Mouse (Mus musculus): ENCODE data around the gene Dctn3. TPM values are rescaled to one million over a fixed set of nuclear protein-coding genes. Genes with fewer than 3 reads are reported as not detected.
"Not testable (repeated sequence)": the region's sequence is repeated elsewhere in the genome, so short reads cannot be mapped to it uniquely, and the experiment has no call there.

Dctn3 gene
- total RNA-seq (2021), result 100 to 1,000 TPM; 142 to 158 TPM
- long read RNA-seq, transcript Dctn3-203 (6 exons, 885 nt), result minor isoform, 5 of 329 reads
- long read RNA-seq, transcript Dctn3-201 (7 exons, 973 nt), result major isoform, 305 of 329 reads
- long read RNA-seq, partial matches to known transcripts, result 12 of 329 reads
- long read RNA-seq, other reads (novel, unspliced or antisense), result 7 of 329 reads

DNA sequence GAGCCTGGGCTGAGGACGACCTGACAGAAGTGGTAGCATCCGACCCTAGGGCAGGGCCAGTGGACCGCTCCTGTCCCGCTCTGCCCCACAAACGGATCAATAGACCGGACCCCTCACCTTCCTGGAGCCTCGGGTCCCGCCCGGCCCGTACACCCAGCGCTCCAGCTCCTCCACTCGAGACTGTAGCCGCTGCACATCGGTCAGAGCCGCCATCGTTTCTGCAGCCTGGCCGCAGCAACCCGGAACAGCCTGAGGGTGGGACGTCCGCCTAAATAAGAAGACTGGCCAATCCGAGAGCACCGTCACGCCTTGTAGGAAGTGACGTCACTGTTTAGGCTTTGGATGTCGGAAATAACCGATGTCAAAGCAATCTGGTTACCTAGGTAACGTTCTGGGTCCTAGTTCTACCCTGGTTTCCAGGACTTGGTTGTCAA, at the start of gene Dctn3:
Dctn3 (minus strand) TSS at position 253 of the 434 bp plus-strand sequence.
- peak; percentile 81 to 82 for DNase-seq (ENCODE audit: low spot score in 2 of 2)

- not testable (repeated sequence) for DNase-seq (ENCODE audit: low spot score in 2 of 2)
These were observed 44.3 kb upstream of the Dctn3 start for GRCm38 (mm10) chr4:41767301-41767700.

GRCm38 (mm10) chr4:41763176-41763575, 40.2 kb upstream of the Dctn3 start:
- DNase-seq (ENCODE audit: low spot score in 2 of 2), result not testable (repeated sequence)

DNA sequence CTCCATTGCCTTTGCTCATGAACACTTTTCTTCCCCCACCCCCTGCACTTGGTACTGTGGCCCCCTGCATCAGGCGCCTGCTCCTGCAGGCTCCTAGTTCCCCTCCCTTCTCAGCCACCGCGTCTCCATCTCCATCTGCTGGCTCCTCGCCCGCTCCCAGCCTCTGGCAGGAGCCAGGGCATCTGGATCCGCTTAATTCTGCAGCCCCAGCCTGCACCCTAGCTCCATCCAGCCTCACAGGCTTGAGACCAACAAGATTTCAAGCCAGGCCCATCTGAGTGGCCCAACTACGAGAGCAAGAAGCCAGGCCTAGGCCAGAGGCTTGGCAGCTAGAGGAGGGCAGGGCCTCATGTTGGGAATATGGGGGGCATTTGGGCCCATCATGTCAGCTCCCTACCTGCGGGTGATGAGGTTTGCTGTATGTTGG, 39.7 kb upstream of the Dctn3 start:
- DNase-seq (ENCODE audit: low spot score in 2 of 2), result peak; percentile 57 to 75

DNA sequence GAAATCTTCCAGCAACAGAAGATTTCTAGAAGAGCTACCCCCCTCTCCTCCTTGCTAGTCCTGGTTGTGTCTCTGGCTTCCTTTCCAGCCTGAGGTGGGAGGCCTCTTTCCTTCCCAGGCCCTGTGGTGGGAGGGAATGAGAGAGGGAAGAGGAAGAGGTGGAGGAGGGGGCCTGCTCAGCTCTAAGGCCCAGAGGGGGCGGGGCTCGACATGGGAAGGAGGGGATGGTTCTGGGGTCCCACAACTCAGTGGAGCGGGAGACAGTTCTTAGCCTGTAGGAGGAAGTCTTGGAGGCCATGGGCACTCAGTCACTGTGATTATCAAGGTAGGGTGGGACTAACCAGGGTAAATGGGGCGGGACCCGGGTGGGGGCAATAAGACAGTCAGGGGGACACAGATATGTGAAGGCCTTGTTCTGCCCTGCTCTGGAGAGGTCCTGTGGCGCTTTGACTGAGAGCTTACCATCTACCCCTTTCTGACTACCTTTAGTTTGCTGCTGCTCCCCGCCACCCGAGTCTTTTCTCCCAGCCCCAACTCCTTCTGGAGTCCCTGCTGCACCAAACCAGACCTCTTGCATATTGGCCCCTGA, 39.2 kb upstream of the Dctn3 start:
- peak in 1 of 2 experiments; percentile 33 for DNase-seq (ENCODE audit: low spot score in 2 of 2)

DNA sequence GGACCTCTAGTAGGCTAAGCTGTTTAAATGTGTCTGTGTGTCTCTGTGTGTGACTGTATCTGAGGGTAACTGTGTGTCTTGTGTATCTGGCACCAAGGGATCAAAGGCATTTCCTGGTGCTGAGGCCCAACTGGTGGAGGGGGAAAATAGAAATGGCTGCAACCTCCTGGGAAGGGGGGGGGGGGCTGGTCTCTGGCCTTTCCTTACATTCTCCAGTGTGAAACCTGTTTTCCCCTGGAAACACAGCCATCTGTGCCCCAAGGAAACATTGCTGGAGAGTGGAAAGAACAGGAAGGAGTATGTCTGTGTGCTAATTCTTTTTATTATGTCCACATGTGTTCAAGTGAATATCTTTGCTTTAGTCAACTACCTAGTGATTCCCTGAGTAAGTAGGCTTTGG, 38.7 kb upstream of the Dctn3 start:
- no peak for DNase-seq (ENCODE audit: low spot score in 2 of 2)

DNA sequence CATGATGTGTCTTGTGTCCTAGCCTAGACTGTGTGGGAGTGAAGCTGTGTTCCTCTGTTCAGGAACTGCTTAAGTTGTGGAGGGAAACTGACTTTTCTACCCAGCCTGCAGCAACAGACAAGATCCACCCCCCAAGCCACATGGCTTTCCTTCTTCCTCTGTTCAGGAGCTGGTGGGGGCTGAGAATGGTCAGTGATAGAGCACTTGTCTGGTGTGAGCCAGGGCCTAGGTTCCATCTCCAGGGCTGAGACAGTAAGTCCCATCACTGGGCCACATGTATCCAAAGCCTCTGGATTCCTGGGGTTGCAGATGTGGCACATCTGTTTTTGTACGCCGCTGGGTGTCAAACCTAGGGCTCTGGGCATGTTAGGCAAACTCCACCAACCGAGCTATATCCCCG, 37.9 kb upstream of the Dctn3 start:
- DNase-seq (ENCODE audit: low spot score in 2 of 2), result no peak

- peak; percentile 63 to 74 for DNase-seq (ENCODE audit: low spot score in 2 of 2)
These were observed 37.3 kb upstream of the Dctn3 start for GRCm38 (mm10) chr4:41760288-41760721.

DNA sequence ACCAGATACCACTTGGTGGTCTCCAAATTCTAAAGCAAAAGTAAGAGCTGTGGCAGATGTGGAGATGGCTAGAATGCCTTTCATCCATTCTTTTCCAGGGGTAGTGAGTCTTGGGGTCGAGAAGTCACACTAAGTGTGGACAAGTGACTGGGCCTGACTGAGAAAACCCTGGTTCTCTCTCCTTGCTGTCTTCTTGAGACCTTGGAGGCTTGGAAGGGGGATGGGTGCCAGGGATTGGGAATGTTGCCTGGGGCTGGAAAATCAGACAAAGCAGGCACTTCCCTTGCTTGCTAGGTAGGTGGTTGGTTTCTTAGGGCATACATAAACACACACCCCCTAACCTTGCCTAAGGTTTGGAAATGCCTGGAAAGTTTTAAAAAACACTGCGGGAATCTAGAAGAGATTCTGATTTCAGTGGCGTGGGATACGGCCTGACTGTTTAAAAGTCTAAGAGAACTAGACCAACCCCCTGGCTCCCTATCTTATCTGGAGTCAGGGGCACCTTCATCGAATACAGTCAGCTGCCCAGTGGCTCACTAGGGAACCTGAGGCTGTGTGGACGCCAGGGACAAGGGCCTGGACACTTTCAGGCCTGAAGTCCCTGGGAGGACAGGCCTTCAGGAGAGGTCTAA, 36.8 kb upstream of the Dctn3 start:
- DNase-seq (ENCODE audit: low spot score in 2 of 2), result no peak

DNA sequence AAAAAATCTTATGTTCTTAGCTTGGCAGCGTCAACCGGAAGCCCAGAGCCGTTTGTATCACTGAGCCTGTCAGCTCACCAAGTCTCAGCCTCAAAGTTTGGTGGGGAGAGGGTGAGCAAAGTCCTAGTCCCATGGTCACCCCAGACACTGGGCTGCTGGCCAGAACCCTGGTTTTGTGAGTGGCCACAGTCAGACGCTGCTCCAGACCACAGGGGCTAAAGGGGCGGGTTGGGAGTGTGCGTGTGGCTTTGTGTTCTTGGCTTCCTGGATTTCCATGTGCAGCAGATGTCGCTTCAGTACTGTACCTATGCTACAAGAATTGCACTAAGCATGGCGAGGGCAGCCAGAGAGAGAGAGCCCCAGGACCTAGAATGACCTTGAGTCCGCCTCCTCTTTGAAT, 36.2 kb upstream of the Dctn3 start:
- peak in 1 of 2 experiments; percentile 44 for DNase-seq (ENCODE audit: low spot score in 2 of 2)

DNA sequence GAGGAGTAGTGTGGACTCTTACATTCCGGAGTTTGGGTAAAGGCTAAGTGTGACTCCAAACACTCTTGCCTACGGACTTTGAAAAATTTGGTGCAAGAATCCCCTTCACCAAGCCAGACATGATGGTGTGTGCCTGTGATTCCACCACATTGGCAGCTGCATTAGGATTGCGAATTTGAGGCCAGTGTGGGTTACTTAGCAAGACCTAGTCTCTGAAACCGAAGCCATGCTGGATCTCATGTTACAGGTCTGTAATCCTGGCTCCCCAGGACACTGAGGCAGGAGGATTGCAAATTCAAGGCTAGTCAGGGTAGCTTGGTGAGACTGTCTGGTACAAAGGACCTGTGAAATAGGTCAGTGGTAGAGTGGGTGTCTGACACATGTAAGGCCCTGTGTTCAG, 35.7 kb upstream of the Dctn3 start:
- DNase-seq (ENCODE audit: low spot score in 2 of 2), result no peak

DNA sequence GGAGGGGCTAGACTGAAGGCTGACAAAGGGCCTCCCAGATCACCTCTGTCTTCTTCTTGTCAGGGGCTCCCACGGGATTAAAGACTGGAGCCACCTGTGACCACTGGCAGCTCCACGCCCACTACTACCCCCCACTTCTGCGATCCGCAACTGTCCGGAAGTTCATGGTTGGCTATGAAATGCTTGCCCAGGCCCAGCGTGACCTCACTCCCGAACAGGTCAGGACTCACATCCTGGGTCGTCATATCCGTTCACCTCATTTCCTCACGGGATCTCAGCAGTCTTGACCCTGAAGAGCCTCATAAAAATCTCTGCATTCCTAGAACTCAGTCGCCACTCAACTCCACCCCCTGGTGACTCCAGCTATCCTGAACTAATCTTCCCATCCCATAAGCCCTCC, 35.1 kb upstream of the Dctn3 start:
- no peak for DNase-seq (ENCODE audit: low spot score in 2 of 2)

GRCm38 (mm10) chr4:41757321-41757720, 34.4 kb upstream of the Dctn3 start:
- no peak for DNase-seq (ENCODE audit: low spot score in 2 of 2)

DNA sequence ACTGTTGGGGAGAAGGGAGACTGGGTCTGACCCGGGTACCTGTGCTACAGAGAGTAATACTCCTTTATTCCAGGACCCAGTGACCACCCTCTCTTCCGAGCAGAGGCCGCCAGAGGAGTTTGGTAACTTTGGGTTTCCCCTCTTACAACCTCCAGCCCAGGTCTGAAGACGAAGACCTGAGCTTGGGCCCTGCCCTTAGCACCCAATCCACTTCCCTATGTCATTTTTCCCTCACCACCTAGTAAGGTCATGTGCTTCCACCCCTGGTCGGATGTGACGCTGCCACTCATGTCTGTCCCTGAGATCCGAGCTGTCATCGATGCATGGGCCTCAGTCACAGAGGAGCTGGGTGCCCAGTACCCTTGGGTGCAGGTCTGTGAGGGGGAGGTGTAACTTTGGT, 33.5 kb upstream of the Dctn3 start:
- no peak for DNase-seq (ENCODE audit: low spot score in 2 of 2)

- peak; percentile 82 to 86 for DNase-seq (ENCODE audit: low spot score in 2 of 2)
These were observed 32.7 kb upstream of the Dctn3 start, which contains the start of gene Sigmar1 for GRCm38 (mm10) chr4:41755338-41756305. Sigmar1 (minus strand) TSS chr4:41756157.

DNA sequence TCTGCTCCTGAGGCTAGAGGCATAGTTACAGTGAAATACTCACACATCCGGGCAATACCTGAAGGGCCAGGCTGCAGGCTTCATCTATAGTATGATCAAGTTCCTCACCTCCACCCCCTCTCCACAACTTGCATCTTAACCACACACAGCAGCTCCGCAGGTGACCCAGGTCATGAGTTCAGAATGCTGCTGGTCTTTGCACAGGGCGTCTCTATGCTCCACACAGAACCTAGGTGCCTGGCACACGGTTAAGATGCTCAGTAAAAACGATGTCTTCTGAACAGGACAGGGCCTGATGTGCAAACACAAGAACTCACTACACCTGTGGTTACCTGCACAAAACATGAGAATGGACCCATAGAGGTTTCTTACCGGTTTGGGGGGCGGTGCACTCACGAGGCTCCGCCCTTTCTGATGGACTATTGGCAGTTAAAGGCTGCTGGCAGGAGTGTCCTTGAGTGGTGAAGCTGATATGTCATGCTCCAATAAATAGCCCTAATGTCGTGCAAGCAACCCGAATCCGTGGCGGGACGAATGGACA, 31.9 kb upstream of the Dctn3 start, which contains the start of gene Galt:
Galt (plus strand) TSS at position 432 of the 541 bp plus-strand sequence.
- DNase-seq (ENCODE audit: low spot score in 2 of 2), result no peak

GRCm38 (mm10) chr4:41745021-41745420, 22.1 kb upstream of the Dctn3 start:
- DNase-seq (ENCODE audit: low spot score in 2 of 2), result no peak

DNA sequence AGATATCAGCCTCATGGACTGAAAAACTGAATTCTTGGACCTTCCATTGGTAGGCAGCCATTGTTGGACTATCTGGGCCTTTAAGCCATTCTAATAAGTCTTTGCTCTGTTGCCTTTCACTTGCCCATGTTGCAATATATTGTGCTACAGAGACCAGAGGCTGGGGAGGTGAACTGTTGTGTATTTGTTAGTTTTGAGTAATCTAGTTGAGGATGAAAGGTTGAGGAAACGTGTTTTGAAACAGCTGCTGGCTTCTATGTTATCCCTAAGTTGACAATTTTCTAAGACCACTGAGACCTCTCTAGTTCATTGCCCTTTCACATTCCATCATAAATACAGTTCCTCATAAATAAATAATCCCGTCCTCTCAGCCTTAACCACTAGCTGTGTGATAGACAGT, 21.2 kb upstream of the Dctn3 start:
- DNase-seq (ENCODE audit: low spot score in 2 of 2), result no peak

DNA sequence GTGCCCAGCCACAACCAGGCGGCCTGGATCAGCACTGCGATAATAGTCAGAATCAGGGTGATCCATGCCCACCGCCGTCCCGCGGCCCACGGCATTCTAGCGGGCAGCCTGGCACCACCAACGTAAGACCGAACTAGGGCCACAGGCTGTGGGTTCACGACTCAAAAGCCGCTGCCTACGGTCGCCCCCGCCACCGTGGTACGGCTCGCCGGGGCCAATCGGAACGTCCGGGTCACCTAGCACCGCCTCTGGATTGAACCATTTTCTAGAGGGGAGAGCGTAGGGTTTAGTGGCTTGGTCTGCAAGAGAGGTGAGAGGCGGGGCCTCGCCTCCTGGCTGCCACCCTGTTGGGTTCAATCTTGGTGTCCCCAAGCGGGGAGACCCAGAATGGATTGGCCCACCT, 18.2 kb upstream of the Dctn3 start:
- peak; percentile 86 to 92 for DNase-seq (ENCODE audit: low spot score in 2 of 2)

DNA sequence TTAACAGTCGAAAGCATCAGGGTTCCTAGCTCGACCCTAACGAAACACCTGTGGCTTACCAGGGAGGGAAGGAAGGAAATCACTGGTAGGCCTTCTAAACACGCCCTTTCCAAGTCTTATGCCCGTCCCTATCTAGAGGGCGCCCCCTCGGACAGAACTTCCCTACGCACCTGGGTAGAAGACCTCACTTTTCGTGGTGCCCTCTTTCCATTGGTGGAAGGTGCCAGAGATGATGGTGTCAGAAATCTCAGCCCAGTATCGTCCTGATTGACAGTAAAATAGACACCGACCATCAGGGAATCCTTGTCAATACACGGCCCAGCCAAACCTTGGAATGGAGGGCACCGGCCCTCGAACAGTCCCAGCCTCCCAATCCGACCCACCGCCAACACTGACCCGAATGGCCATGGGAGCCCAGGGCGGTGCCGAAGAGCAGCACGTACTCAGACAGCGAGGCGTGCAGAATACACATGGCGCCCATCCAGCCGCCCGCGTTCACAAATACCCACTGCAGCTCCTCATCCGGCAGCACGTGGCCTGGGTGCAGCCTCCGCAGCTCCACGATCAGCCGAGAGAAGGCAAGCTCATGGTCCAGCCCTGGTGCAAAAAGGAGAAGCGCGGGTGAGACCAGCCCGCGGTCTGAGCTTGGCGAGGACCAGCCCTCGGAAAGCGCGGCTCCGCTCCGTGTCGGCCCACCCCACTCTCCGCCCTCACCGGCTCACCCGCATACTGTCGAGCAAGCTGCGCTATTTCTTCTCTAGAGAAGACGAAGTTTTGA, 17.6 kb upstream of the Dctn3 start:
- DNase-seq (ENCODE audit: low spot score in 2 of 2), result peak in 1 of 2 experiments; percentile 72

Data from layer of hippocampus, postnatal 10 days (tissue).